In genomic region chr13:37513905-37514607, GRCm38 (mm10) we compare ENCODE assay signal across 8 mouse cellular contexts.
DNase-seq lines count a peak whose midpoint lies in the region; ATAC-seq and TF ChIP-seq lines count a peak whose summit lies in the region.

No protein-coding gene starts in this region.

- no peaks in the 10 kb centered on the region for H3K36me3 ChIP-seq in kidney, adult 2 months (ENCODE audit: control insufficient read depth, insufficient read depth, low read length)
- H3K36me3 ChIP-seq in limb, embryonic 11.5 days (ENCODE audit: control insufficient read depth, insufficient read depth, low read length): no peaks in the 10 kb centered on the region
- H3K36me3 ChIP-seq in midbrain, embryonic 13.5 days: no peaks in the 10 kb centered on the region
- H3K36me3 ChIP-seq in testis, adult 2 months (ENCODE audit: control insufficient read depth, insufficient read depth, low read length): no peaks in the 10 kb centered on the region

- H3K4me2 ChIP-seq in limb, embryonic 11.5 days (ENCODE audit: low read depth, severe bottlenecking): peak overlapping the region; percentile 23; the same call in 1 of the 2 replicates
- H3K4me2 ChIP-seq in midbrain, embryonic 13.5 days (replicated peaks): peak overlapping the region; percentile 49

- peak overlapping the region; percentile 23; the same call in 1 of the 2 replicates for H3K27ac ChIP-seq in bone marrow, adult 2 months (ENCODE audit: control insufficient read depth, insufficient read depth, low read depth, low read length, poor library complexity)
- peak overlapping the region; percentile 81 for H3K27ac ChIP-seq in kidney, adult 2 months (ENCODE audit: insufficient read depth, low read depth, low read length)
- H3K27ac ChIP-seq in limb, embryonic 11.5 days (replicated peaks; ENCODE audit: low read depth, low read length): peak overlapping the region; percentile 64
- H3K27ac ChIP-seq in midbrain, embryonic 13.5 days: peak overlapping the region; percentile 91
- peak overlapping the region; percentile 72 for H3K27ac ChIP-seq in testis, adult 2 months (ENCODE audit: control insufficient read depth, insufficient read depth, low read depth, low read length)

- 59% methylated on average over 23 of the region's 23 CpGs for WGBS in bone marrow, adult 2 months
- WGBS in kidney, adult 2 months: 22% methylated on average over 23 of the region's 23 CpGs
- 10% methylated on average over 23 of the region's 23 CpGs for WGBS in limb, embryonic 11.5 days
- WGBS in midbrain, embryonic 13.5 days: 3% methylated on average over 23 of the region's 23 CpGs

- DNase-seq in embryo, embryonic 11 days: peak; percentile 86
- DNase-seq in heart, adult 8-10 months (ENCODE audit: low spot score): peak; percentile 80
- peak; percentile 86 for DNase-seq in kidney, adult 2 months
- peak; percentile 77 for DNase-seq in limb, embryonic 11.5 days (ENCODE audit: low spot score)
- DNase-seq in urinary bladder, adult 2 months (ENCODE audit: low spot score): no peak

- ATAC-seq in limb, embryonic 11.5 days (ENCODE audit: insufficient number of reproducible peaks, low FRiP score, low TSS enrichment, low read depth): peak; percentile 71
- peak; percentile 89 for ATAC-seq in midbrain, embryonic 13.5 days

- TF ChIP-seq POLR2A in bone marrow, adult 2 months (IDR thresholded peaks at IDR 0.05; ENCODE audit: borderline replicate concordance, control insufficient read depth, low read depth, low read length): no peak
- TF ChIP-seq POLR2A in kidney, adult 2 months (IDR thresholded peaks at IDR 0.05; ENCODE audit: low read depth, low read length): no peak
- no peak for TF ChIP-seq POLR2A in testis, adult 2 months (IDR thresholded peaks at IDR 0.05; ENCODE audit: control insufficient read depth, low read depth, low read length)

- peak overlapping the region; percentile 52 for H3K9ac ChIP-seq in limb, embryonic 11.5 days (ENCODE audit: low read length)
- peak overlapping the region; percentile 34 for H3K9ac ChIP-seq in midbrain, embryonic 13.5 days (replicated peaks)

- peaks cover 5% of the 10 kb centered on the region for H3K4me1 ChIP-seq in bone marrow, adult 2 months (ENCODE audit: control insufficient read depth, insufficient read depth, low read length)
- H3K4me1 ChIP-seq in kidney, adult 2 months (ENCODE audit: control insufficient read depth, insufficient read depth, low read length): peaks cover 17% of the 10 kb centered on the region
- H3K4me1 ChIP-seq in limb, embryonic 11.5 days (ENCODE audit: control insufficient read depth, insufficient read depth, low read length): peaks cover 16% of the 10 kb centered on the region
- H3K4me1 ChIP-seq in midbrain, embryonic 13.5 days (replicated peaks): peaks cover 44% of the 10 kb centered on the region
- peaks cover 13% of the 10 kb centered on the region for H3K4me1 ChIP-seq in testis, adult 2 months (ENCODE audit: control insufficient read depth, insufficient read depth, low read length)

- no peaks in the 10 kb centered on the region for H3K27me3 ChIP-seq in kidney, adult 2 months (replicated peaks; ENCODE audit: control insufficient read depth, insufficient read depth, low read length)
- no peaks in the 10 kb centered on the region for H3K27me3 ChIP-seq in limb, embryonic 11.5 days (ENCODE audit: control insufficient read depth, insufficient read depth, low read length)
- peaks cover 30% of the 10 kb centered on the region for H3K27me3 ChIP-seq in midbrain, embryonic 13.5 days
- no peaks in the 10 kb centered on the region for H3K27me3 ChIP-seq in testis, adult 2 months (ENCODE audit: control insufficient read depth, insufficient read depth, low read length)

- H3K9me3 ChIP-seq in limb, embryonic 11.5 days (ENCODE audit: control insufficient read depth, low read length): no peaks in the 10 kb centered on the region
- no peaks in the 10 kb centered on the region for H3K9me3 ChIP-seq in midbrain, embryonic 13.5 days

- H3K4me3 ChIP-seq in bone marrow, adult 2 months (replicated peaks; ENCODE audit: control insufficient read depth, low read depth, low read length): no peak overlapping the region
- H3K4me3 ChIP-seq in kidney, adult 2 months (ENCODE audit: insufficient read depth, low read depth, low read length): no peak overlapping the region
- H3K4me3 ChIP-seq in limb, embryonic 11.5 days (ENCODE audit: low read depth, low read length): no peak overlapping the region
- H3K4me3 ChIP-seq in midbrain, embryonic 13.5 days (replicated peaks): peak overlapping the region; percentile 20
- peak overlapping the region; percentile 37 for H3K4me3 ChIP-seq in testis, adult 2 months (ENCODE audit: control insufficient read depth, low read depth, low read length)

- TF ChIP-seq CTCF in bone marrow, adult 2 months (IDR thresholded peaks at IDR 0.05; ENCODE audit: control insufficient read depth, insufficient read depth, low read length): no peak
- no peak for TF ChIP-seq CTCF in kidney, adult 2 months (conservative IDR thresholded peaks at IDR 0.05; ENCODE audit: insufficient read depth, insufficient read length, low read depth, low read length)
- no peak for TF ChIP-seq CTCF in testis, adult 2 months (IDR thresholded peaks at IDR 0.05; ENCODE audit: control insufficient read depth, insufficient read depth, insufficient replicate concordance, low read depth, low read length)

Comparison
In these comparisons a context has a peak if more than half of its experiments do, and no peak if none do; other contexts are left out.
1. H3K27ac ChIP-seq: peak in every context shown above with its lines; median percentile 91 in midbrain, embryonic 13.5 days; 81 in kidney, adult 2 months; 72 in testis, adult 2 months; 64 in limb, embryonic 11.5 days; 23 in bone marrow, adult 2 months.
2. H3K4me3 ChIP-seq: peak in midbrain, embryonic 13.5 days (single experiment) and testis, adult 2 months (single experiment); none in bone marrow, adult 2 months (single experiment), kidney, adult 2 months (single experiment) and limb, embryonic 11.5 days (single experiment).